Mouse (Mus musculus) forebrain, postnatal 0 days (tissue): ENCODE data around the gene Acads. TPM values are rescaled to one million over a fixed set of nuclear protein-coding genes. Genes with fewer than 3 reads are reported as not detected.
"Not testable (repeated sequence)": the region's sequence is repeated elsewhere in the genome, so short reads cannot be mapped to it uniquely, and the experiment has no call there.

Experiments used
- ATAC-seq: fragments of 200-750 bp; cut with Nextera tagmentation; 2 replicates; pipeline ENCODE4 v1.8.0; 2017; ENCODE audit warnings: mild to moderate bottlenecking, moderate library complexity
- DNase-seq: peaks from one replicate; pipeline ENCODE4 v3.0.0-alpha.2; 2015
- H3K27ac ChIP-seq: fragments of 300-500 bp; sonication (generic); 2 replicates; pipeline ENCODE4 v1.5.1; 2014; ENCODE audit warnings: low read depth, mild to moderate bottlenecking, antibody characterized with exemption, low read length, moderate library complexity, mixed read lengths
- H3K27me3 ChIP-seq: fragments of 300-500 bp; sonication (generic); 2 replicates; pipeline ENCODE4 v1.6.1; 2014; ENCODE audit warnings: mild to moderate bottlenecking, low read length, mixed read lengths; ENCODE audit not compliant: insufficient read depth
- H3K36me3 ChIP-seq: fragments of 300-500 bp; sonication (generic); 2 replicates; pipeline ENCODE4 v1.6.1; 2014; ENCODE audit warnings: mild to moderate bottlenecking, moderate library complexity; ENCODE audit not compliant: insufficient read depth
- H3K4me1 ChIP-seq: fragments of 300-500 bp; sonication (generic); 2 replicates; pipeline ENCODE4 v1.6.1; 2014; ENCODE audit warnings: antibody characterized with exemption; ENCODE audit not compliant: insufficient read depth
- H3K4me2 ChIP-seq: fragments of 300-500 bp; sonication (generic); 2 replicates; pipeline ENCODE4 v1.6.1; 2014; ENCODE audit warnings: low read depth, mild to moderate bottlenecking, moderate library complexity
- H3K4me3 ChIP-seq: fragments of 300-500 bp; sonication (generic); 2 replicates; pipeline ENCODE4 v1.5.1; 2014; ENCODE audit warnings: low read depth, low read length, mixed read lengths
- H3K9ac ChIP-seq: fragments of 300-500 bp; sonication (generic); 2 replicates; pipeline ENCODE4 v1.6.1; 2014; ENCODE audit warnings: mild to moderate bottlenecking
- H3K9me3 ChIP-seq: fragments of 300-500 bp; sonication (generic); 2 replicates; pipeline ENCODE4 v1.6.1; 2016; ENCODE audit warnings: low read length
- CTCF ChIP-seq: sonication (generic); IDR thresholded peaks from 2 replicates; pipeline ENCODE4 v1.5.1; 2016; ENCODE audit warnings: antibody characterized with exemption, control low read depth, low read depth
- WGBS: fragments of 180-500 bp; shearing (Covaris S2); extraction: QIAGEN DNeasy Blood & Tissue Kit; methylation state at CpG from one replicate; pipeline ENCODE4 v1.1.7; 2014; 5-methylcytosine and 5-hydroxymethylcytosine counted together
- polyA plus RNA-seq: library from polyadenylated mRNA; unstranded; fragments of >200 nt; fragmentation: Nextera tagmentation; extraction: Ambion mirVana; gene quantifications from 2 replicates; pipeline ENCODE4 v1.2.1, GENCODE M21; 2015
- total RNA-seq: library from RNA; depleted of rRNA; stranded (reverse); fragments of >200 nt; gene quantifications from 2 replicates; pipeline ENCODE4 v1.2.3, GENCODE M21; 2014

The Acads gene
- total and polyA plus RNA-seq, 2 experiments from 2014 or later, result 12.5 to 13.9 TPM

GRCm38 (mm10) chr5:115081636-115082035 lies 37.5 kb downstream of the Acads start:
- no peaks in the 10 kb centered on the region for H3K4me1 ChIP-seq
- WGBS, result 89% methylated on average over 5 of the region's 5 CpGs
- H3K4me2 ChIP-seq, result no peak overlapping the region
- H3K4me3 ChIP-seq, result no peak overlapping the region
- no peak overlapping the region for H3K9ac ChIP-seq
- H3K27me3 ChIP-seq, result no peaks in the 10 kb centered on the region
- DNase-seq (no peak), ATAC-seq (no peak)
- no peak overlapping the region for H3K27ac ChIP-seq
- no peaks in the 10 kb centered on the region for H3K9me3 ChIP-seq
- TF ChIP-seq CTCF, result no peak
- peaks cover 13% of the 10 kb centered on the region for H3K36me3 ChIP-seq

- WGBS, result 59% methylated on average over 5 of the region's 5 CpGs
- Histone ChIP-seq H3K27me3 (no peaks in the 10 kb centered on the region), H3K27ac (no peak overlapping the region), H3K4me1 (no peaks in the 10 kb centered on the region), H3K9ac (no peak overlapping the region), H3K4me3 (no peak overlapping the region), H3K36me3 (peaks cover 12% of the 10 kb centered on the region), H3K4me2 (no peak overlapping the region), H3K9me3 (no peaks in the 10 kb centered on the region)
- TF ChIP-seq CTCF, result peak; percentile 76
- no peak for ATAC-seq
- DNase-seq, result peak; percentile 71
Measured at GRCm38 (mm10) chr5:115076144-115076901, 42.8 kb downstream of the Acads start.

GRCm38 (mm10) chr5:115074749-115075148 lies 44.4 kb downstream of the Acads start:
- TF ChIP-seq CTCF, result no peak
- Histone ChIP-seq H3K4me2 (no peak overlapping the region), H3K36me3 (peaks cover 12% of the 10 kb centered on the region), H3K9ac (no peak overlapping the region), H3K27me3 (no peaks in the 10 kb centered on the region), H3K4me1 (no peaks in the 10 kb centered on the region), H3K4me3 (no peak overlapping the region), H3K27ac (no peak overlapping the region), H3K9me3 (no peaks in the 10 kb centered on the region)
- no peak for DNase-seq
- whole genome bisulfite sequencing, result 86% methylated on average over 4 of the region's 4 CpGs
- ATAC-seq, result no peak

- H3K4me1 ChIP-seq, DNase-seq, H3K9ac ChIP-seq, H3K4me3 ChIP-seq, H3K27ac ChIP-seq, H3K9me3 ChIP-seq, H3K4me2 ChIP-seq, H3K27me3 ChIP-seq, ATAC-seq: not testable (repeated sequence)
- WGBS, result 95% methylated on average over 8 of the region's 8 CpGs
- H3K36me3 ChIP-seq, result peaks cover 12% of the 10 kb centered on the region
Measured at GRCm38 (mm10) chr5:115073306-115073705, 45.8 kb downstream of the Acads start.

GRCm38 (mm10) chr5:115072143-115072542 lies 47.0 kb downstream of the Acads start:
- no peaks in the 10 kb centered on the region for H3K9me3 ChIP-seq
- H3K4me2 ChIP-seq, result no peak overlapping the region
- H3K9ac ChIP-seq, result no peak overlapping the region
- H3K4me3 ChIP-seq, result no peak overlapping the region
- H3K36me3 ChIP-seq, result peaks cover 12% of the 10 kb centered on the region
- DNase-seq, result peak; percentile 33
- H3K27me3 ChIP-seq, result no peaks in the 10 kb centered on the region
- TF ChIP-seq CTCF, result no peak
- ATAC-seq, result no peak
- H3K27ac ChIP-seq, result no peak overlapping the region
- WGBS, result 80% methylated on average over 7 of the region's 7 CpGs
- H3K4me1 ChIP-seq, result no peaks in the 10 kb centered on the region

GRCm38 (mm10) chr5:115071096-115071901 lies 47.8 kb downstream of the Acads start:
- Histone ChIP-seq H3K27me3 (no peaks in the 10 kb centered on the region), H3K4me3 (no peak overlapping the region), H3K9ac (no peak overlapping the region), H3K4me1 (no peaks in the 10 kb centered on the region), H3K27ac (no peak overlapping the region), H3K4me2 (no peak overlapping the region), H3K9me3 (no peaks in the 10 kb centered on the region), H3K36me3 (peaks cover 12% of the 10 kb centered on the region)
- ATAC-seq (no peak), DNase-seq (no peak)
- WGBS, result 87% methylated on average over 11 of the region's 11 CpGs
- no peak for TF ChIP-seq CTCF

GRCm38 (mm10) chr5:115070457-115070856 lies 48.7 kb downstream of the Acads start:
- H3K36me3 ChIP-seq, result peaks cover 7% of the 10 kb centered on the region
- H3K4me3 ChIP-seq, result no peak overlapping the region
- no peak for TF ChIP-seq CTCF
- no peaks in the 10 kb centered on the region for H3K9me3 ChIP-seq
- H3K4me1 ChIP-seq, result no peaks in the 10 kb centered on the region
- H3K4me2 ChIP-seq, result no peak overlapping the region
- no peak for ATAC-seq
- no peak for DNase-seq
- H3K27me3 ChIP-seq, result no peaks in the 10 kb centered on the region
- H3K9ac ChIP-seq, result no peak overlapping the region
- WGBS, result 100% methylated on average over 2 of the region's 2 CpGs
- H3K27ac ChIP-seq, result no peak overlapping the region
